Mouse (Mus musculus): ENCODE data around the gene Fam174b. TPM values are rescaled to one million over a fixed set of nuclear protein-coding genes. Genes with fewer than 3 reads are reported as not detected.

Gene Fam174b
- 45.5 and 51.2 TPM in 2 replicates for polyA plus RNA-seq (2014; fragmentation: Nextera tagmentation; extraction: Ambion mirVana)

GRCm38 (mm10) chr7:73740111-73741035 is at the start of gene Fam174b:
Fam174b (plus strand) TSS chr7:73740302.
- Histone ChIP-seq H3K27me3 (ENCODE audit: control insufficient read depth, insufficient read depth, low read length) (peaks cover 29% of the 10 kb centered on the region), H3K4me2 (ENCODE audit: low read length) (peak within 1 kb of the TSS; percentile 99), H3K36me3 (ENCODE audit: control insufficient read depth, insufficient read depth, low read length) (no peaks in the 10 kb centered on the region), H3K4me1 (ENCODE audit: control insufficient read depth in 2 of 2, insufficient read depth in 2 of 2, low read length in 2 of 2) (peaks cover 9 to 31% of the 10 kb centered on the region in 2 experiments), H3K9me3 (ENCODE audit: control insufficient read depth, low read length) (no peaks in the 10 kb centered on the region), H3K9ac (ENCODE audit: low read length) (peak within 1 kb of the TSS; percentile 82), H3K27ac (replicated peaks in 1 of 2; ENCODE audit: control insufficient read depth in 1 of 2, insufficient read depth in 1 of 2, low read depth in 2 of 2, low read length in 2 of 2) (peak within 1 kb of the TSS in 1 of 2 experiments; percentile 57; a peak in 2 of 4 replicates), H3K4me3 (ENCODE audit: control insufficient read depth in 1 of 2, insufficient read depth in 1 of 2, low read depth in 1 of 2, low read length in 2 of 2) (peak within 1 kb of the TSS; percentile 55 to 64)
- peak; percentile 76 for ATAC-seq (ENCODE audit: insufficient number of reproducible peaks, insufficient read depth, low FRiP score, low read depth)
- WGBS, result 1% methylated on average over 94 of the region's 94 CpGs

DNA sequence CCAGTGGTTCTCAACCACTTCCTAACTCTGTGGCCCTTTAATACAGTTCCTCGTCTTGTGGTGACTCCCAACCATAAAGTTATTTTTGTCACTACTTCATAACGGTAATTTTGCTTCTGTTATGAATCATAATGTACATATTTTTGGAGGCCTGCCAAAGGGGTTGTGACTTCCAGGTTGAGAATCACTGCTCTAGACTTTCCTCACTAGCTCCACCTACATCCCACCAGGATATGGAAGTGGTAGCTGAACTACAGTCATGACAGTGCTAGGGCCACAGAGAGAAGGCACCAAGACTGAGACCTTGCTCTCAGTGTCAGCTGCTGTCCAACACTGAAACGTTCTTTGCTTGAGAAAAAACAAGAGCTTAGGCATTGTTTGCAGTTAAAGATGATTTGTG is 43.0 kb upstream of the Fam174b start:
- no peak for ATAC-seq (ENCODE audit: insufficient number of reproducible peaks, insufficient read depth, low FRiP score, low read depth)
- H3K36me3 ChIP-seq (ENCODE audit: control insufficient read depth, insufficient read depth, low read length), result no peaks in the 10 kb centered on the region
- H3K27ac ChIP-seq (replicated peaks in 1 of 2; ENCODE audit: control insufficient read depth in 1 of 2, insufficient read depth in 1 of 2, low read depth in 2 of 2, low read length in 2 of 2), result no peak overlapping the region
- no peak overlapping the region for H3K9ac ChIP-seq (ENCODE audit: low read length)
- no peak overlapping the region for H3K4me3 ChIP-seq (ENCODE audit: control insufficient read depth in 1 of 2, insufficient read depth in 1 of 2, low read depth in 1 of 2, low read length in 2 of 2)
- 58% methylated on average over 3 of the region's 3 CpGs for WGBS
- H3K4me2 ChIP-seq (ENCODE audit: low read length), result no peak overlapping the region
- H3K9me3 ChIP-seq (ENCODE audit: control insufficient read depth, low read length), result 0 out of 2 replicates have a peak, but pooled peaks cover 3% of the 10 kb centered on the region
- H3K27me3 ChIP-seq (ENCODE audit: control insufficient read depth, insufficient read depth, low read length), result no peaks in the 10 kb centered on the region
- no peaks in the 10 kb centered on the region for H3K4me1 ChIP-seq (ENCODE audit: control insufficient read depth in 2 of 2, insufficient read depth in 2 of 2, low read length in 2 of 2)

DNA sequence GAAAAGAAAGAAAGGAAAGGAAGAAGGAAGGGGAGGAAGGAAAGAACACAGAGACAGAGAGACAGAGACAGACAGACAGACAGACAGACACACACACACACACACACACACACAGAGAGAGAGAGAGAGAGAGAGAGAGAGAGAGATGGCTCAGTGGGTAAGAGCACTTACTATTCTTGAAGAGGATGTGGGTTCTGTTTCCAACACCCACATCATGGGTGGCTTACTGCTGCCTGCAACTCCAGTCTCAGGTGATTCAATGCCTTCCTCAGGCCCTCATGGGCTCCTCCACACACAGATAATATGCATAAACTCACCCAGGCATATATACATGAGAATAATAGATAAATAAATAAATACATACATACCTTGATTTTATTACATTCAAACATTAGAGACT is 35.8 kb upstream of the Fam174b start:
- no peaks in the 10 kb centered on the region for H3K4me1 ChIP-seq (ENCODE audit: control insufficient read depth in 2 of 2, insufficient read depth in 2 of 2, low read length in 2 of 2)
- H3K9ac ChIP-seq (ENCODE audit: low read length), result no peak overlapping the region
- no peaks in the 10 kb centered on the region for H3K36me3 ChIP-seq (ENCODE audit: control insufficient read depth, insufficient read depth, low read length)
- H3K4me2 ChIP-seq (ENCODE audit: low read length), result no peak overlapping the region
- H3K27me3 ChIP-seq (ENCODE audit: control insufficient read depth, insufficient read depth, low read length), result no peaks in the 10 kb centered on the region
- no peaks in the 10 kb centered on the region for H3K9me3 ChIP-seq (ENCODE audit: control insufficient read depth, low read length)
- H3K4me3 ChIP-seq (ENCODE audit: control insufficient read depth in 1 of 2, insufficient read depth in 1 of 2, low read depth in 1 of 2, low read length in 2 of 2), result no peak overlapping the region
- no peak overlapping the region for H3K27ac ChIP-seq (replicated peaks in 1 of 2; ENCODE audit: control insufficient read depth in 1 of 2, insufficient read depth in 1 of 2, low read depth in 2 of 2, low read length in 2 of 2)
- ATAC-seq (ENCODE audit: insufficient number of reproducible peaks, insufficient read depth, low FRiP score, low read depth), result no peak

GRCm38 (mm10) chr7:73713506-73713905 is 26.6 kb upstream of the Fam174b start:
- Histone ChIP-seq H3K9ac (ENCODE audit: low read length) (no peak overlapping the region), H3K9me3 (ENCODE audit: control insufficient read depth, low read length) (no peaks in the 10 kb centered on the region), H3K27ac (replicated peaks in 1 of 2; ENCODE audit: control insufficient read depth in 1 of 2, insufficient read depth in 1 of 2, low read depth in 2 of 2, low read length in 2 of 2) (no peak overlapping the region), H3K4me3 (ENCODE audit: control insufficient read depth in 1 of 2, insufficient read depth in 1 of 2, low read depth in 1 of 2, low read length in 2 of 2) (no peak overlapping the region), H3K27me3 (ENCODE audit: control insufficient read depth, insufficient read depth, low read length) (0 out of 2 replicates have a peak, but pooled peaks cover 4% of the 10 kb centered on the region), H3K4me2 (ENCODE audit: low read length) (no peak overlapping the region), H3K4me1 (ENCODE audit: control insufficient read depth in 2 of 2, insufficient read depth in 2 of 2, low read length in 2 of 2) (peaks cover 2 to 8% of the 10 kb centered on the region in 2 experiments), H3K36me3 (ENCODE audit: control insufficient read depth, insufficient read depth, low read length) (no peaks in the 10 kb centered on the region)
- WGBS, result 84% methylated on average over 8 of the region's 8 CpGs
- ATAC-seq (ENCODE audit: insufficient number of reproducible peaks, insufficient read depth, low FRiP score, low read depth), result no peak

DNA sequence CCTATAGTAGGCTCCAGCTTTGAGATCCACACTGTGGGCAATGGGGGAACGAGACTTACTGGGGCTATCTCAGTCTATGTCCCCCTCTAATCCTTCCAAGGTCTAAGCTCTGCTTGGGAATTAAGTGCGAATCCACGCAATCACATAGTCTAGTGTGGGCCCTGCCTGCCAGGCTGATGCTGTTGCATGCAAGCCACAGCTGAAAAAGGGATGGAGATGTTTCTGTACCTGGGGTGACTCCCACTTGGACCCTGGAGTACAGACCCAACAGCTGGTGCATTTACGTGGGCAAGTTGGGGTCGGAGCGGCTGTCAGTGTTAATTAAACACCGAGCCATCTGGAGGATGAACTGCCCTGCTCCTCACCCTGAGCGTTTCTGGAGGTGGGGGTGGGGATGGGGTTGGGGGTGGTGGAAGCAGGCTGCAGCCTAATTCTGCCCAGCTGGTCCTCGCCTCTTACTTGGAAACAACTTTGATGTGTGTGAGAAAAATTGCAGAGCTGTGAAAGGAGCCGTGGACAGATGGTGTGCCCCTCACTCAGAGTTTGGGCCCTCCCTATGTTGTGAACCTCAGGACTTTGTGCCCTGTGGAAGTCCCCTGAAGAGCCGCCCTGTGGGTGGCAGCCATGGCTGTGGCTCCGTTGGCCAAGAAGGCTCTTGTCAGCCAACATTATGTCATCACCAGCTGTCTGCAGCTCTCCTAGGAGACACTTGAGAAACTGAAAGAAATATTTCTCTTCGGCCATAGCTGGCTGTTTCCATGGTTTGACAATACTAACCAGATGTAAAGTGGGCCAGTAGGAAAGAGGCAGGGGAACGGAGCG is 24.0 kb upstream of the Fam174b start:
- Histone ChIP-seq H3K9me3 (ENCODE audit: control insufficient read depth, low read length) (no peaks in the 10 kb centered on the region), H3K4me3 (ENCODE audit: control insufficient read depth in 1 of 2, insufficient read depth in 1 of 2, low read depth in 1 of 2, low read length in 2 of 2) (no peak overlapping the region), H3K4me2 (ENCODE audit: low read length) (no peak overlapping the region), H3K9ac (ENCODE audit: low read length) (no peak overlapping the region), H3K27me3 (ENCODE audit: control insufficient read depth, insufficient read depth, low read length) (0 out of 2 replicates have a peak, but pooled peaks cover 4% of the 10 kb centered on the region), H3K36me3 (ENCODE audit: control insufficient read depth, insufficient read depth, low read length) (no peaks in the 10 kb centered on the region), H3K27ac (replicated peaks in 1 of 2; ENCODE audit: control insufficient read depth in 1 of 2, insufficient read depth in 1 of 2, low read depth in 2 of 2, low read length in 2 of 2) (no peak overlapping the region), H3K4me1 (ENCODE audit: control insufficient read depth in 2 of 2, insufficient read depth in 2 of 2, low read length in 2 of 2) (peaks cover 4 to 12% of the 10 kb centered on the region in 2 experiments)
- 50% methylated on average over 15 of the region's 15 CpGs for WGBS
- ATAC-seq (ENCODE audit: insufficient number of reproducible peaks, insufficient read depth, low FRiP score, low read depth), result peak; percentile 44; the same call in 1 of the 2 replicates

DNA sequence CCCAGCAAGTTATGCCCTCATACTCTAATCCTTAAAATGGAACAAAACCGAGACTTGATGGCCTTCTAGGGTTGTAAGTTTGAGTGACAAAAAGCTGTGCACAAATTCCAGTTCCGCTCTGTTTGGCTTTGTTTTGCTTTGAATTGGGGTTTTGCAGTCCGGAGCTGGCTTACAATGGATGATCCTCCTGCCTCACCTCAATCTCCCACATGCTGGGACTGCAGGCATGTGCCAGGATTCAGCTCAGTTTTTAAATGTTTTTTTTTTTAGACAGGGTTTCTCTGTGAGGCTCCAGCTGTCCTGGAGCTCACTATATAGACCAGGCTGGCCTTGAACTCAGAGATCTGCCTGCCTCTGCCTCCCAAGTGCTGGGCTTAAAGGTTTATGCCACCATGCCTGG is 23.3 kb upstream of the Fam174b start:
- Histone ChIP-seq H3K27ac (replicated peaks in 1 of 2; ENCODE audit: control insufficient read depth in 1 of 2, insufficient read depth in 1 of 2, low read depth in 2 of 2, low read length in 2 of 2) (no peak overlapping the region), H3K36me3 (ENCODE audit: control insufficient read depth, insufficient read depth, low read length) (no peaks in the 10 kb centered on the region), H3K4me3 (ENCODE audit: control insufficient read depth in 1 of 2, insufficient read depth in 1 of 2, low read depth in 1 of 2, low read length in 2 of 2) (no peak overlapping the region), H3K4me2 (ENCODE audit: low read length) (no peak overlapping the region), H3K27me3 (ENCODE audit: control insufficient read depth, insufficient read depth, low read length) (peaks cover 6% of the 10 kb centered on the region; the same call in 1 of the 2 replicates), H3K4me1 (ENCODE audit: control insufficient read depth in 2 of 2, insufficient read depth in 2 of 2, low read length in 2 of 2) (peaks cover 4 to 12% of the 10 kb centered on the region in 2 experiments), H3K9ac (ENCODE audit: low read length) (no peak overlapping the region), H3K9me3 (ENCODE audit: control insufficient read depth, low read length) (no peaks in the 10 kb centered on the region)
- no peak for ATAC-seq (ENCODE audit: insufficient number of reproducible peaks, insufficient read depth, low FRiP score, low read depth)
- WGBS, result 77% methylated on average over 3 of the region's 3 CpGs

GRCm38 (mm10) chr7:73718031-73718430 is 22.1 kb upstream of the Fam174b start:
- Histone ChIP-seq H3K4me2 (ENCODE audit: low read length) (peak overlapping the region; percentile 21; the same call in 1 of the 2 replicates), H3K9ac (ENCODE audit: low read length) (no peak overlapping the region), H3K27me3 (ENCODE audit: control insufficient read depth, insufficient read depth, low read length) (peaks cover 6% of the 10 kb centered on the region; the same call in 1 of the 2 replicates), H3K27ac (replicated peaks in 1 of 2; ENCODE audit: control insufficient read depth in 1 of 2, insufficient read depth in 1 of 2, low read depth in 2 of 2, low read length in 2 of 2) (peak overlapping the region in 1 of 2 experiments; percentile 33; a peak in 1 of 4 replicates), H3K36me3 (ENCODE audit: control insufficient read depth, insufficient read depth, low read length) (no peaks in the 10 kb centered on the region), H3K9me3 (ENCODE audit: control insufficient read depth, low read length) (no peaks in the 10 kb centered on the region), H3K4me3 (ENCODE audit: control insufficient read depth in 1 of 2, insufficient read depth in 1 of 2, low read depth in 1 of 2, low read length in 2 of 2) (no peak overlapping the region), H3K4me1 (ENCODE audit: control insufficient read depth in 2 of 2, insufficient read depth in 2 of 2, low read length in 2 of 2) (peaks cover 4 to 12% of the 10 kb centered on the region in 2 experiments)
- no peak for ATAC-seq (ENCODE audit: insufficient number of reproducible peaks, insufficient read depth, low FRiP score, low read depth)
- WGBS, result 52% methylated on average over 10 of the region's 10 CpGs
